Mouse (Mus musculus) layer of hippocampus, postnatal 14 days (tissue): ENCODE measurements at regions not wholly inside any gene's neighbourhood (a gene's known extent, or its start where the extent isn't known, plus 50 kb on each side); places are given as distances from the start of the nearest gene placed in this dataset.

Experiments used
- DNase-seq, 2 experiments: peaks; one replicate each; pipeline ENCODE4 v3.0.0; 2021 to 2022; ENCODE audit warnings: low spot score in 2 of 2, mixed read lengths in 1 of 2

DNA sequence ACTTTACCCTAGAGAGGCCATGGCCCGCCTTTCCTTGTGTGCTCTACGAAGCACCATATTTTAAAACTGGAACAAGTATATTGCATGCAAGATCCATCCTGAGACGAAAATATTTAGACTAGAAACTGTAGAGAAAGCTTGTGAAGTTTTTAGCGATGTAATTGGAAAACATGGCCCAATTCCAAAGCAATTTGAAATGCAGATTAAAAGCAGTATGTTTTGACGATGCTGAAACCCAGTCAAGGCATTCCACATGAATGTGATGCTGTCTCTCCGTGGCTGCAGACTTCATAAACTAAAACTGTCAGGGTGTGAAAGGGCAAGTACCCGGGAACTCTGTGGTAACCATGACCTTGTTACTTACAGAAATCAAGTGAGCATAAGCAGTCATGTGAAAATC lies 185.8 kb upstream of the Prkcq start:
- DNase-seq = no peak

GRCm38 (mm10) chr2:10990043-10990728 lies 181.7 kb upstream of the Prkcq start:
- no peak for DNase-seq

DNA sequence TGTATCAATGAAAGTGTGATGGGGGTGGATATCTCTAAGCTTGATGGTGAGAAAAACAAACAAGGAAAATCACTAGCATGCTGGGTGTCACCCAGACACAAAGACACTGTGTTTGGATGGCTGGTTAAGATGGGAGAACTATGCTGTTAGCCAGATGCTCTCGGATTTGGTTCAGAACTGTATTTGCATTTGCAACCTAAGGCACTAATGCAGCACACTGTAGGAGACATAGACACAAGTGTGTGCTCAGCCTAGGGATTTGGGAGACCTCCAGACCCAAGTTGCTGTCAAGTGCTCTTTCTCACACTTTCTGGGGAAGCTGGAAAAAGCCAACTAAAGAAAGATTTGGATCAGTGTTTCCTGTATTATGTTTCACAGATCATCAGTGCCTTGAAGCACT lies 173.1 kb upstream of the Prkcq start:
- no peak for DNase-seq

DNA sequence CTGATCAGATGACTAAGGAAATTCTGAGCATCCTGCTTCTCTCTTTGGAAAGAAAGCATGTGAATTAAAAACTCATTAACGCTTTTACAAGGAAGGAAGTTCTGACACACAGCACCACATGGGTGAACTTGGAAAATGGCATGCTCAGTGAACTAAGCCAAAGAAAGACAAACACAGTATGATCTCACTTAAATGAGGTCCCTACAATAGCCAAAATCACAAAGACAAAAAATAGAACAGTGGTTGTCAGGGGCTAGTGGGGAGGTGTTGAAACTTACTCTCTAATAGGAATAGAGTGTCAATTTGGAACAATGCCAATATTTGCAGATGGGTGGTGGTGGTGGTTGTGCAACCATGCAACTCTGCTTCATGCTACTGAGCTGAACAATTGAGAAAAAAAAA lies 172.7 kb upstream of the Prkcq start:
- DNase-seq = peak in 1 of 2 experiments; percentile 26

DNA sequence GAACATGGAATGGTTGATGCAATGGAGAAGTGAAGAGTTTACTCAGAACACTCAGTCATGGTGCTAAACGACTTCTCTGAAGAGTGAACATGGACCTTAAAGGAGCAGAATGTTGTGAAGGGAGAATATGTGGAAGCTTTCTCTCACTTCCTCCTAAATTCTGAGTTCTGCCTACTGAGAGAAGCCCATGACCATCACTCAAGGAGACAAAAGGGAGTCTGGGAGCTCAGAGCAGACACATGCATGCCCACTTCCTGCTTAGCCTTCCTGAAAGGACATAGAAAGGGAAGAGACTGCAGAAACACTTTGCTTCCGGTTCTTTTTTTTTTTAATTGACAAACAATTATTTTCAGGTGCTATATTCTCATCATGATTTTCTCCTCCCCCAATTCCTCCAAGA lies 166.1 kb upstream of the Prkcq start:
- DNase-seq = no peak

DNA sequence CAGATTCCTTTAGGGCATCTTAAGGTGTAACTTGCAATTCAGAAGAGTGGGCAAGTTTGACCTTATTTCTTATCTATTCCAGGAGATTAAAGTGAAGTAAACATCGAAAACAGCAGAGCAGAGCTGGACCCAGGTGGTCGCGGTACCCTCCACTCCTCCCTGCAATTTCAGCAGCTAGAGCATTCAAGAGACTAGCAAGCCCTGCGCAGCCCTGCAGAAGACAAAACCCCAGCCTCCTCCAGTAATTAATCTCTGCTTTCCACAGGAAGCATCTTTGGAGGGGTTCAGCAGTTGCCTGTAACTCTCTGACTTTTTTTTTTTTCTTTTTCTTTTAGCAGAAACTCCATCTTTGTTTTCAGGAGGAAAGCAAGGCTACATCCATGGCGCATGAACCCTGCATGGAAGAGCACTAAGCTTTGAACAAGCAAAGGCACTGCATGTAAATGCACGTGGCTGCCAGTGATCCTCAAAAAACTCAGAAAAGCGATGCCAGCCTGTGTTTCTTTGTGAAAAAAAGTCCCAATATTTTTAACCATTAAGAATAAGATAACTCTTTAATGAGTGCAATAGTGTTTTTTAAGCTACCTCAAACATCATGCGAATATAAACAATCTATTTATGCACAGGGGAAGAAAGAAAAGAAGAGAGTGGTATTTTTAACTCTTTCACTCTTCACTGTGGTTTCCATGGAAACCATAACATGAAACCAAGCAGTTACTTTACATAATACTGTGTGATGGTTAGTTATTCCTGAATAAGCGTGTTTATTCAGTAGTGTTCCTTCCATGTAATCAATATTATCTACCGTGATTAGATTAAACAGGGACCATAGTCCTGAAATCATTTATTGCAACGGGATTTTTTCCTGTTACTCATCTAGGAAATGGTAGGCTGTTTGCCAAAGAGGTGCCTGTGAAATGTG lies 160.6 kb upstream of the Prkcq start:
- no peak for DNase-seq

DNA sequence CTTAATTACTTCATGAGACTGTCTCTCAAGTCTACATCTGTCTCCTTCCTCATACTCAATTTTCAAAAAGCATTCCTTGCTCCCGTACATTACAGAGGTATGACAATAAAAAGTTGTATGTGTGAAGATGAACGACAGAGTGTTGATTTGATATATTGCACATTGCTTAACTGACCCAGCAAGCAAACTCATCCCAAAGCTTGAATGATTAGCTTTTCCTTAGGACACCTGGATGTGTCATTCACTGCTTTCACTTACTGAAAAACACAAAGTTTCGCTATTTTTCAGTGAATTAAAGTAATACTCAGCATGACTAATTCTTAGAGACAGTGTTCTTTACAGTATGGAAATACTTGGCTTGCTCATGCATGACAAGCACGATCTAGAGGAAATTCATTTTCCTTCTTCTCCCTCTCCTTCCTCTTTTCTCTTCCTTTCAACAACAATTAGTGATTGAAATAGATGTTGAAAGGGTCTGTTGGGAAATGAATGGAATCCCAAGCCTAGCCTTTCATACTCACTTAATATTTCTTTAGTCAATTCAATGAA lies 159.5 kb upstream of the Prkcq start:
- no peak for DNase-seq

DNA sequence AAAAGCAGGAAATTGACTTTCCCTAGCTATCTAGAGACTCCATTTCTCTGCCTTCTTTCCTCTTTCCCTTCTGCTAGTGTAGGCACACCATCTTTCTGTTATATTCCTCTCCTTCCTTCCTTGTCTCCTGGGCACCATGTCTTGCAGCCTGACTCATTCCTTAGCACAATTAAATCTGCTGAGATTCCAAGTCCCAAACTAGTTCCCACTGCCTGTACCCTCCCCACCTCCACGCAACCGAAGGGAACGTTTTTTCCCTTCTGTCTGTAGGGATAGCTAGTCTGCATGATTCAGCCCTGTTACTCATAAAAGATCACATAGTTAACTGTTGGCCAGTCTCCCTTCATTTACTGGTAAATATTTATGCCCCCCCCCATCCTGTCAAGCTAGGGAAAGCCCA lies 158.8 kb upstream of the Prkcq start:
- no peak for DNase-seq

- DNase-seq = no peak
Measured at GRCm38 (mm10) chr2:11016446-11016845, 155.5 kb upstream of the Prkcq start.

- DNase-seq = no peak
Measured at GRCm38 (mm10) chr2:11032891-11033290, 139.0 kb upstream of the Prkcq start.

DNA sequence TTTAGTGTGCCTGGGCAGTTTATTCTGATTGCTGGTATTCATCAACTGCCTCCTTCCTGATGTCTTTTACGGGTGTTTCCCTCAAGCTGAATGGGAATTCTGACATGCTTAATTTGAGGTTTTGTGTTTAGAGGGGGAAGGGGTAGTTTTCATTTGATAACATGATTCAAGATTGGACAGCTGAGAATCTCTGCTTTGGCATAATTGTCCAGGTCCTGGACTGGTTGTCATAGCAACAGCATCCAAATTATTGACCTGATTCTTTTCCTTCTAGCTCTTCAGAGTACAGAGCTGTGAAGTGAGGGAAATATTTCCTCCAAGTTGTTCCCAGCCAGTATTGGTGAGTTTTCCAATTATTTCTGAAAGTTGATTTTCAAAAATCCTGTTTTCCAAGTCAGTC lies 137.7 kb upstream of the Prkcq start:
- DNase-seq = no peak

DNA sequence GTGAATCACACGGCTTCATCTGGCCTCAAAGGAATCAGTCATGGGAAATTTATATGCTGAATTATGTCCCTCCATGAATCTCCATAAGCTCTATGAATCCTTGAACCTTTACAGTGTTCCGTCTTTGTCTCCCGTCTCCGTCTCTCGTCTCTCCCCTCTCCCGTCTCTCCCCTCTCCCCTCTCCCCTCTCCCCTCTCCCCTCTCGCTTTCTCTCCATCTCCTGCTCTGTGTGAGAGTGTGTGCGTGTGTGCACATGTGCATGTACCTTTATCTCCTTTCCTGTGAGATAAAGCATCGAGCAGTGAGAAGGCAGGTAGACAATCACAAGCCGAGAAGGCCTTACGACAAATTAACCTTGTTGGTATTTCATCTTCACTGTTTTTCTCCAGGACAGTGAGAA lies 134.6 kb upstream of the Prkcq start:
- no peak for DNase-seq

DNA sequence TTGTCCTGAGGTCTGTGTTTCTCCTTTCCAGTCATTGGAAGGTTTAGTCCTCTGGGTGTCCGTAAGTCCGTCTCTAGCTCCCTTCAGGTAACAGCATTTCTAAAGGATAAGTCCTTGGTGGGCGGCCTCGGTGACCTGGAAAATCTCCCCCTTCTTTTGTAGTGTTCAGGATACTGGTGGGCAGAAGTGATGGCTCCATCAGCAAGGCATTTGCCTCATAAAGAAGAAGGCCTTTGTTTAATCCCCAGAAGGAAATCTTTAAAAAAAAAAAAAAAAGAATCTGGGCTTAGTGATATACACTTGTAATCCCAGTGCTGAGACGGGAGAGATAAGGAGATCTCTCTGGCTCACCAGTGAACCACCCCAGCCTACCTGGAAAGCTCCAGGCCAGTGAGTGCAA lies 133.5 kb upstream of the Prkcq start:
- DNase-seq = no peak

GRCm38 (mm10) chr2:11040005-11040404 lies 131.9 kb upstream of the Prkcq start:
- DNase-seq = no peak

- no peak for DNase-seq
Measured at GRCm38 (mm10) chr2:11044727-11045274, 127.1 kb upstream of the Prkcq start.

- DNase-seq = no peak
Measured at GRCm38 (mm10) chr2:11051621-11052020, 120.3 kb upstream of the Prkcq start.

DNA sequence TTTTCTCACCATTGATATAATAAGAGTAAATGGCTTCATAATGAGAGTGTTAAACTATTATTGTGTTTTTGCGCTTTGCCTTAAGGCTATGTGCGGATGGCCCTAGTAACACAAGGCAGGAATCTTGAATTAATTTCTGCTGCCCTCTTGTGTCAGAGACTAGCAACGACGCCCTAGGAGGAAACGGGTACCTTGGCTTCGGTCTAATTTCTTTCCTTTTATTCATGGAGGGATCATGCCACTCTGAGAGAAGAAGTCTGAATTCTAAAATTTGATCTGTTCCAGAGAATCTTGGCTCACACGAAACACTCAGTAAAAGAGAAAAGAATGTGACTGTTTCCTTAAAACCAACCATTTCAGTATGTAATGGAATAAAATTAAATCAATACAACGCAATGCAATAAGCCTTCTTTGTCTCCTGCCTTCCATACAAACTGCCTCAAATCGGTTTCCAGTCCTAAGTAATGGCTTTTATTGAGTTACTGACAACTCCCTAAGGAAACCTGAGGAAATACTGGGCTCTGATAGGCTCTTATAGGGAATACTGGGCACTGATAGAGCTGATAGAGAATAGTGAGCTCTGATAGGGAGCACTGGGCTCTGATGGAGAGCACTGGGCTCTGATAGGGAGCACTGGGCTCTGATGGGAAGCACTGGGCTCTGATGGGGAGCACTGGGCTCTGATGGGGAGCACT lies 112.0 kb upstream of the Prkcq start:
- DNase-seq = peak; percentile 70 to 81

GRCm38 (mm10) chr2:11067384-11067783 lies 104.5 kb upstream of the Prkcq start:
- DNase-seq = no peak

GRCm38 (mm10) chr2:11083536-11083935 lies 88.4 kb upstream of the Prkcq start:
- no peak for DNase-seq

- peak; percentile 4 to 12 for DNase-seq
Measured at GRCm38 (mm10) chr2:11086996-11087395, 84.9 kb upstream of the Prkcq start.
